Mouse (Mus musculus) thymus, adult 2 months (tissue): ENCODE results near the gene Ncf2.

ENCODE experiments used
- CTCF ChIP-seq: fragments of 200-500 bp; IDR thresholded peaks from 2 replicates; pipeline ENCODE4 v1.5.1; 2012; ENCODE audit warnings: mild to moderate bottlenecking, control low read depth, low read length, moderate library complexity, borderline replicate concordance; ENCODE audit not compliant: control insufficient read depth, poor library complexity, insufficient read depth; ENCODE audit errors: extremely low read depth
- POLR2A ChIP-seq: fragments of 200-500 bp; IDR thresholded peaks from 2 replicates; pipeline ENCODE4 v1.6.1; 2012; ENCODE audit warnings: mild to moderate bottlenecking, low read length, control low read depth, moderate library complexity; ENCODE audit not compliant: control insufficient read depth, poor library complexity, insufficient read depth; ENCODE audit errors: extremely low read depth

DNA sequence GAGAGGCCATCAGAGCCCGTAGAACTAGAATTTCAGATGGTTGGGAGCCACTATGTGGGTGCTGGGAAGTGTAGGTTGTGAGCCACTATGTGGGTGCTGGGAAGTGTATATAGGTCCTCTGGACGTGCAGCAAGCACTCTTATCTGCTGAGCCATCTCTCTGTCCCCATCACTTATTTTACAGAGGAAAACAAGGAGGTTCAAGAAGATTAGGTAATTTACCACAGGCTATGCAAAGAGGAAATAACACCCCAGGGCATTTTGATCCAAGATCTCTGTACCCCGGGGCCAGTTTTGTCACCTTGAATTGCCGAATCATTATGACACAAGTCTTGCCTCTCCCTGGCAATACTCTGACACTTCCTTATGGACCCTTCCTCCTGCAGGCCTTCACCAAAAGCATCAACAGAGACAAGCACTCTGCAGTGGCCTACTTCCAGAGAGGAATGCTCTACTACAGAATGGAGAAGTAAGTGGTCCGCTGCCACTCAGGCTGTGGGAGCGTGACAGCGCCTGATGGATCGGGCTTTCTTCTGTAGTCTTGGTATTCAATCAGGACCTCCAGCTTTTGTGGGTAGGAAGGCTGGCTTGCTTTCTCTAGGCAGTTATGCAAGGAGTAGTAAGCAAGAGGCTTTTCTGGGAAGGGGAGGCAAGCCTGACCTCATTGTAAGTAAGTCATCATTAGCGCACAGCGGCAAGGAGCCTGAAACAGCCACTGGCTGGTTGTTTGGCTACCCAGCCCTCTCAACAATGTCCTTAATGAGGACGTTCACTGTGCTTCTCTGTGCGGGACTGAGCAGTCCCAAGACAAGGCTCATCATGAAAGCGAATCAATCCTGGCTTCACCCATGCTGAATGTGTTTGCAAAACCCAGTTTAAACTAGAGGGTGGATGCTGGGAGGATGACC is 10.8 kb downstream of the Ncf2 start:
- TF ChIP-seq POLR2A: no peak
- TF ChIP-seq CTCF: no peak
